Comparison of ENCODE assay signal across 25 mouse cellular contexts in the genomic region with DNA sequence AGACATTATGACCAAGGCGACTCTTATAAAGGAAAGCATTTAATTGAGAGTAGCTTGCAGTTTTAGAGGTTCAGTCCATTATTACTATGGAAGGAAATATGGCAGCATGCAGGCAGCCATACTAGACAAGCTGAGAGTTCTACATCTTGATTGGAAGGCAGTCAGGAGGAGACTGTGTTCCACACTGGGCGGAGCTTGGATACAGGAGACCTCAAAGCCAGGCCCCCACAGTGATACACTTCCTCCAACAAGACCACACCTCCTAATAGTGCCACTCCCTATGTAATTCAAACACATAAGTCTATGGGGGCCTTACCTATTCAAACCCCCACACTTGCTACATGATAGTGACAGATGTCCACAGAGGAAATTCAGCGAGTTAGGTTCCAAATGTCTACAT.
"Had no signal": no experiment of that assay in that cellular context is flagged by ENCODE, and none has a peak within 500 bp of the region (broad histone marks: within the 10 kb centered on the region; RNA-seq: fewer than 3 reads in every experiment).

No protein-coding gene starts in this region.

- H3K9ac ChIP-seq: embryonic facial prominence, embryonic 12.5 days; embryonic facial prominence, embryonic 13.5 days; embryonic facial prominence, embryonic 15.5 days; forebrain, embryonic 12.5 days; forebrain, embryonic 13.5 days; forebrain, embryonic 15.5 days; forebrain, postnatal 0 days had no signal

- H3K4me1 ChIP-seq: embryonic facial prominence, embryonic 13.5 days had no signal

- H3K27me3 ChIP-seq: embryonic facial prominence, embryonic 12.5 days; embryonic facial prominence, embryonic 13.5 days; embryonic facial prominence, embryonic 15.5 days; forebrain, embryonic 12.5 days; forebrain, embryonic 13.5 days; forebrain, embryonic 15.5 days had no signal

- H3K27ac ChIP-seq: embryonic facial prominence, embryonic 10.5 days; embryonic facial prominence, embryonic 12.5 days; embryonic facial prominence, embryonic 13.5 days; embryonic facial prominence, embryonic 15.5 days; forebrain, embryonic 10.5 days; forebrain, embryonic 12.5 days; forebrain, embryonic 13.5 days; forebrain, embryonic 15.5 days; gastrocnemius, adult 2 months; heart, adult 2 months had no signal

- DNase-seq: cerebellum, adult 9-10 months; cerebellum, adult 9-11 months; cerebellum, postnatal 10 days; cerebellum, postnatal 14 days; cerebellum, postnatal 25 days; cerebellum, postnatal 36 days; embryo, embryonic 11 days; forebrain, postnatal 0 days; gastrocnemius, adult 2 months; gastrocnemius, postnatal 10 days; gastrocnemius, postnatal 14 days; gastrocnemius, postnatal 25 days; gastrocnemius, postnatal 36 days; heart, adult 11 months; heart, adult 18-20 months; heart, adult 2 months had no signal

- H3K36me3 ChIP-seq: embryonic facial prominence, embryonic 12.5 days; embryonic facial prominence, embryonic 13.5 days; embryonic facial prominence, embryonic 15.5 days; forebrain, embryonic 12.5 days; forebrain, embryonic 15.5 days had no signal

- H3K4me3 ChIP-seq: embryonic facial prominence, embryonic 10.5 days; embryonic facial prominence, embryonic 12.5 days; embryonic facial prominence, embryonic 13.5 days; embryonic facial prominence, embryonic 15.5 days; erythroblast, embryonic 14.5 days; forebrain, embryonic 10.5 days; forebrain, embryonic 12.5 days; forebrain, embryonic 13.5 days; forebrain, embryonic 15.5 days; gastrocnemius, adult 2 months; heart, adult 2 months had no signal

- H3K9me3 ChIP-seq: embryonic facial prominence, embryonic 15.5 days; forebrain, embryonic 12.5 days; forebrain, embryonic 13.5 days; forebrain, embryonic 15.5 days had no signal
